Mouse (Mus musculus): ENCODE data around the gene Gimap1. TPM values are rescaled to one million over a fixed set of nuclear protein-coding genes. Genes with fewer than 3 reads are reported as not detected.

Gene Gimap1
- polyA plus RNA-seq, 1 experiment from 2014 or later, result 2.8 TPM

DNA sequence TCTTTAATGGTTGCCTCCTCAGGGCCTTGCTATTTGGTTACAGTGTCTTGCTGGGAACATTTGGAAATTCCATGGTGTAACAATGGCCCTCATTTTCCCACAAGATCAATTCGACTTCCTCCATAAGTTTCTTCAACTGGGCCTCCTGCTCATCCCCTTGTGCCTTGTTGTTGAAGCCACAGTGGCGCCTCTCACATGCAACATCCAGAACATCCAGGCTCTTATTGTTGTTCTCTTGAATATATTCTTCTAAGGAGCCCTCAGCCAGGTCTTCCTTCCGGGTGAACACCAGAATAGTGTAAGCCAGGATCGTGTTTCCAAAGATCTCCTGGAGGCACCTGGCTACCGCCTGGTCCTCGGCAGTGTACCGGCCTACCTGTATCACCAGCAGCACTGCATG is 36.7 kb upstream of the Gimap1 start:
- 90% methylated on average over 7 of the region's 7 CpGs for WGBS

DNA sequence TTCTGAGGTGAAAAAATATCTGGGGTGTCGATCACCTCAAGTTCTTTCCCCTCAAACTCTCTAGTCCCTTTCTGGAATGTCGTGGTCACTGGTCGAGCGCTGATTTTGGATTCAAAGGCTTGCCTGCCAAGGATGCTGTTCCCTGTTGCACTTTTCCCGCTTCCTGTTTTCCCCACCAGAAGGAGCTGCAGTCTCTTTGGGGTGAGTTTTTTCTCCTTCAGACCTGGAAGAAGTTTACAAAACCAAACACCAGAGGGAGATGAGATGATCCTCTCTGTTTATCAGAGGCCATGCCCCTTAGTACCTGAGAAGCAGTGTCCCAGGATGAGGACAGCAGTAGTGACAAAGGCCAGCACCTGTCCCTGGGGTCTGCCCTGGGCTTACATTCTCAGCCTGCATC is 36.3 kb upstream of the Gimap1 start:
- no peak for ATAC-seq (ENCODE audit: low read depth)
- no peaks in the 10 kb centered on the region for H3K27me3 ChIP-seq (ENCODE audit: control insufficient read depth, insufficient read depth, low read length)
- WGBS, result 85% methylated on average over 5 of the region's 5 CpGs
- no peak overlapping the region for H3K4me3 ChIP-seq (ENCODE audit: low read depth, low read length)
- H3K9ac ChIP-seq (replicated peaks; ENCODE audit: low read depth, low read length), result no peak overlapping the region
- no peak overlapping the region for H3K4me2 ChIP-seq (ENCODE audit: low read depth, low read length)
- H3K36me3 ChIP-seq (ENCODE audit: control insufficient read depth, insufficient read depth, low read length), result no peaks in the 10 kb centered on the region
- no peaks in the 10 kb centered on the region for H3K9me3 ChIP-seq (ENCODE audit: control insufficient read depth, low read length)
- H3K4me1 ChIP-seq (ENCODE audit: control insufficient read depth, insufficient read depth, low read length), result no peaks in the 10 kb centered on the region
- no peak overlapping the region for H3K27ac ChIP-seq (ENCODE audit: low read depth, low read length)

More for the DNA sequence above, 36.7 kb upstream of the Gimap1 start:
- Histone ChIP-seq H3K9me3 (ENCODE audit: control insufficient read depth, low read length) (no peaks in the 10 kb centered on the region), H3K4me2 (ENCODE audit: low read depth, low read length) (no peak overlapping the region), H3K27ac (ENCODE audit: low read depth, low read length) (no peak overlapping the region), H3K4me1 (ENCODE audit: control insufficient read depth, insufficient read depth, low read length) (no peaks in the 10 kb centered on the region), H3K9ac (replicated peaks; ENCODE audit: low read depth, low read length) (no peak overlapping the region), H3K27me3 (ENCODE audit: control insufficient read depth, insufficient read depth, low read length) (no peaks in the 10 kb centered on the region), H3K36me3 (ENCODE audit: control insufficient read depth, insufficient read depth, low read length) (no peaks in the 10 kb centered on the region), H3K4me3 (ENCODE audit: low read depth, low read length) (no peak overlapping the region)
- no peak for ATAC-seq (ENCODE audit: low read depth)

DNA sequence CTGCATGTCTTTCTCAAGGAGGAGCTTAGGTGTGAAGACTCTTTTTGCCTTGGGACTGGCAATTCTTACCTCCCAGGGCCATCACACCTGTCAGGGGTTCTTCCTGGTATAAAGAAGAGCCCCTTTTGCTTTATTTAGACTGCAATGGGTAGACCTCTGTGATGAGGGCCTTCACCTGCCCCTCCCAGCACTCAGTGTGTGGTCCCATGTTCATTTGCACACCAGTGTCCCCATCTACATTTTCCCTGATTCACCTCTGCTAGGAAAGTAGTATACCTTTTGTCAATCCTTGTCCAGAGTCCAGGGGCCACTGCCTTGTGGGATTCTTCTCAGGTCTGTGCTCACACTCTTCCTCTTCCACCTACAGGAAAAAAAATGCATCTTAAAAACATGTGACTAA is 34.7 kb upstream of the Gimap1 start:
- Histone ChIP-seq H3K4me1 (ENCODE audit: control insufficient read depth, insufficient read depth, low read length) (no peaks in the 10 kb centered on the region), H3K4me2 (ENCODE audit: low read depth, low read length) (no peak overlapping the region), H3K27me3 (ENCODE audit: control insufficient read depth, insufficient read depth, low read length) (no peaks in the 10 kb centered on the region), H3K27ac (ENCODE audit: low read depth, low read length) (no peak overlapping the region), H3K9me3 (ENCODE audit: control insufficient read depth, low read length) (no peaks in the 10 kb centered on the region), H3K9ac (replicated peaks; ENCODE audit: low read depth, low read length) (no peak overlapping the region), H3K4me3 (ENCODE audit: low read depth, low read length) (no peak overlapping the region), H3K36me3 (ENCODE audit: control insufficient read depth, insufficient read depth, low read length) (no peaks in the 10 kb centered on the region)
- no peak for ATAC-seq (ENCODE audit: low read depth)

DNA sequence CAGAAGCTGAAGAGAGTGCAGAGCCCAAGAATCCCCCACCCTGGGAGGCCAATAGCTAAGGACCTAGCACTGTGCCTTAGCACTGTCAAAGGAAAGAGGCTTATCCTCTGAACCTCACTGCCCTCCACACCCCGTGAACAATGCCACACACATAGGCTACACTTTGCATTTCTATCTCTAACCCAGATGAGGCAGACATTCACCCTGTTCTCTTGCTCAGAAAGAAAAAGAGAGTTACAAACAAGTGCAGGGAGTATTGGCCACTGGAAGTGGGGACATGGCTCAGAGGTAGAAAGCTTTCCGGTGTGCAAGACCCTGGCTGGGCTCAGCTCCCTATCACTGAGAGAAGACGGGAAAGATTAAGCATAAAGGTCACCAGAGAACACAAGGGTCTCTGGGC is 32.7 kb upstream of the Gimap1 start:
- H3K9ac ChIP-seq (replicated peaks; ENCODE audit: low read depth, low read length), result no peak overlapping the region
- H3K9me3 ChIP-seq (ENCODE audit: control insufficient read depth, low read length), result no peaks in the 10 kb centered on the region
- no peaks in the 10 kb centered on the region for H3K4me1 ChIP-seq (ENCODE audit: control insufficient read depth, insufficient read depth, low read length)
- no peaks in the 10 kb centered on the region for H3K27me3 ChIP-seq (ENCODE audit: control insufficient read depth, insufficient read depth, low read length)
- ATAC-seq (ENCODE audit: low read depth), result no peak
- H3K4me3 ChIP-seq (ENCODE audit: low read depth, low read length), result no peak overlapping the region
- H3K27ac ChIP-seq (ENCODE audit: low read depth, low read length), result no peak overlapping the region
- WGBS, result 68% methylated on average over 3 of the region's 3 CpGs
- no peak overlapping the region for H3K4me2 ChIP-seq (ENCODE audit: low read depth, low read length)
- no peaks in the 10 kb centered on the region for H3K36me3 ChIP-seq (ENCODE audit: control insufficient read depth, insufficient read depth, low read length)

DNA sequence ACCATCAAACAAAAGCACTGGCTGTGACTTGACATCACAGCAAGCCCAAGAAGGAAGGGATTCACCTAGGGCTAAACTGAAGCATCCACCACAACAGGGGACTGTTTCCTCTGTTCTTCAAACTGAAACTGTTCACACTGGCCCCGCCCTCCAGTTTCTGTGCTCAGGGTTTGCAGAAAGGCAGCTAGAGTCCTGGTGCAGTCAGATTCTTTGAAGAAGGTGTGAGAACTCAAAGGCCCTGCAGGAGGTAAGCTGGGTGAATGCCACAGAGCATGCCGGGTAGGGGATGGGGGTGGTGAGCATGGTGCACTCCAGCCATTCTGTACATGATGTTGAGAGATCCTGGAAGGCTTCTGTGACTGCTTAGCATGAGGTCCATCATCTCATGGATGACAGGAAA is 20.4 kb upstream of the Gimap1 start, which contains the start of the genes Gm28053 and Gimap7:
Gm28053 (plus strand) TSS at position 153 of the 400 bp plus-strand sequence.
Gimap7 (plus strand) TSS at position 167 of the 400 bp plus-strand sequence.
- no peak for ATAC-seq (ENCODE audit: low read depth)
- H3K27me3 ChIP-seq (ENCODE audit: control insufficient read depth, insufficient read depth, low read length), result no peaks in the 10 kb centered on the region
- H3K4me3 ChIP-seq (ENCODE audit: low read depth, low read length), result no peak within 1 kb of the TSS
- H3K9ac ChIP-seq (replicated peaks; ENCODE audit: low read depth, low read length), result no peak within 1 kb of the TSS
- WGBS, result 58% methylated on average over 2 of the region's 2 CpGs
- no peaks in the 10 kb centered on the region for H3K36me3 ChIP-seq (ENCODE audit: control insufficient read depth, insufficient read depth, low read length)
- H3K9me3 ChIP-seq (ENCODE audit: control insufficient read depth, low read length), result no peaks in the 10 kb centered on the region
- no peak within 1 kb of the TSS for H3K4me2 ChIP-seq (ENCODE audit: low read depth, low read length)
- H3K27ac ChIP-seq (ENCODE audit: low read depth, low read length), result no peak within 1 kb of the TSS
- no peaks in the 10 kb centered on the region for H3K4me1 ChIP-seq (ENCODE audit: control insufficient read depth, insufficient read depth, low read length)

DNA sequence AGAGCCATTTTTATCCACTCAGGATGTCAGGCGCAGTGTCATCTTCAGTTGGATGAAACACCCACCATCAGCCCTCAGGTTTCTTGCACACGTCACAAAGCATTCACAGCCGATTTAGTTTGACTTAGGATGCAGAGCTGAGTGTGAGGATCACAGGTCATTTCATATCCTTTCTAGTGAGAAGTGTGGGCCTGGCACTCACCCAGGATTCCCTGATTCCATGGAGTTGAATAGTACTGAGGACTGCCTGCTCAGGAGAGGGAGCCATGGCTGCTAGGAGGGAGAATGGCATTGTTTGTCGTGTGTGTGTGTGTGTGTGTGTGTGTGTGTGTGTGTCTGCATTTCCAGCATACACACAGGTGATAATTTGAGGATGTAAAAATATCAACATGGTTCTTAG is 18.5 kb upstream of the Gimap1 start:
- Histone ChIP-seq H3K4me3 (ENCODE audit: low read depth, low read length) (no peak overlapping the region), H3K9ac (replicated peaks; ENCODE audit: low read depth, low read length) (no peak overlapping the region), H3K27me3 (ENCODE audit: control insufficient read depth, insufficient read depth, low read length) (no peaks in the 10 kb centered on the region), H3K9me3 (ENCODE audit: control insufficient read depth, low read length) (no peaks in the 10 kb centered on the region), H3K4me1 (ENCODE audit: control insufficient read depth, insufficient read depth, low read length) (no peaks in the 10 kb centered on the region), H3K4me2 (ENCODE audit: low read depth, low read length) (no peak overlapping the region), H3K27ac (ENCODE audit: low read depth, low read length) (no peak overlapping the region), H3K36me3 (ENCODE audit: control insufficient read depth, insufficient read depth, low read length) (no peaks in the 10 kb centered on the region)
- no peak for ATAC-seq (ENCODE audit: low read depth)
- 84% methylated on average over 4 of the region's 4 CpGs for WGBS

DNA sequence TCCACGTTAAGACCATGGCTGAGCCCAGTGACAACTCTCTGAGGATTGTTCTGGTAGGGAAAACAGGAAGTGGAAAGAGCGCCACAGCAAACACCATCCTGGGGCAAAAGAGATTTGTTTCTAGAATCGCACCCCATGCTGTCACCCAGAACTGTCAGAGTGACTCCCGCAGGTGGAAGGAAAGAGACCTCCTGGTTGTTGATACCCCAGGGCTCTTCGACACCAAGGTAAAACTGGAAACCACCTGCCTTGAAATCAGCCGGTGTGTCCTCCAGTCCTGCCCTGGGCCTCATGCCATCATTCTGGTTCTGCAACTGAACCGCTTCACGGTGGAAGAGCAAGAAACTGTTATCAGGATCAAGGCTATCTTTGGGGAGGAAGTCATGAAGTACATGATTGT is 15.4 kb upstream of the Gimap1 start:
- WGBS, result 91% methylated on average over 8 of the region's 8 CpGs
- Histone ChIP-seq H3K36me3 (ENCODE audit: control insufficient read depth, insufficient read depth, low read length) (no peaks in the 10 kb centered on the region), H3K4me1 (ENCODE audit: control insufficient read depth, insufficient read depth, low read length) (no peaks in the 10 kb centered on the region), H3K4me3 (ENCODE audit: low read depth, low read length) (no peak overlapping the region), H3K4me2 (ENCODE audit: low read depth, low read length) (no peak overlapping the region), H3K27me3 (ENCODE audit: control insufficient read depth, insufficient read depth, low read length) (no peaks in the 10 kb centered on the region), H3K27ac (ENCODE audit: low read depth, low read length) (no peak overlapping the region), H3K9me3 (ENCODE audit: control insufficient read depth, low read length) (no peaks in the 10 kb centered on the region), H3K9ac (replicated peaks; ENCODE audit: low read depth, low read length) (no peak overlapping the region)
- no peak for ATAC-seq (ENCODE audit: low read depth)

DNA sequence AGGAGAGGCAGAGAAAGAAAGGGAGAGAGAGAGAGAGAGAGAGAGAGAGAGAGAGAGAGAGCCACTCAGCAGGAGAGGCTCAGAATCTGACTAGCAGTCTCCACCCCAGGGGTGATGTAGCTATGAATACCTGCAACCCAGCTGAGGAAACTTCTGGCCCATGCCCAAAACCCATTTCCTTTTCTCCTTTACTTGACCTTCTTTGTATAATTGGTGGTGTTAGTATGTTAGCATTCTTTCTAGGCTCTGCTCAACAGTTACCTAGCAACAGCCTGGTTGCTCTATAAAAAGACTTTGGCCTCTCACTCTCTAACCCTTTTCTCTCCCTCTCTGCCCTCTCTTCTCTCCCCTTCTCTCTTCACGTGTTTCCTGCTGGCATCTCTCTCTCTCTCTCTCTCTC is 13.4 kb upstream of the Gimap1 start:
- H3K4me1 ChIP-seq (ENCODE audit: control insufficient read depth, insufficient read depth, low read length), result no peaks in the 10 kb centered on the region
- 0 out of 2 replicates have a peak, but pooled peaks have one; percentile 21 for ATAC-seq (ENCODE audit: low read depth)
- no peak overlapping the region for H3K27ac ChIP-seq (ENCODE audit: low read depth, low read length)
- H3K36me3 ChIP-seq (ENCODE audit: control insufficient read depth, insufficient read depth, low read length), result no peaks in the 10 kb centered on the region
- no peak overlapping the region for H3K4me3 ChIP-seq (ENCODE audit: low read depth, low read length)
- H3K27me3 ChIP-seq (ENCODE audit: control insufficient read depth, insufficient read depth, low read length), result no peaks in the 10 kb centered on the region
- no peak overlapping the region for H3K4me2 ChIP-seq (ENCODE audit: low read depth, low read length)
- H3K9ac ChIP-seq (replicated peaks; ENCODE audit: low read depth, low read length), result no peak overlapping the region
- 0% methylated on average over 1 of the region's 1 CpGs for WGBS
- no peaks in the 10 kb centered on the region for H3K9me3 ChIP-seq (ENCODE audit: control insufficient read depth, low read length)

DNA sequence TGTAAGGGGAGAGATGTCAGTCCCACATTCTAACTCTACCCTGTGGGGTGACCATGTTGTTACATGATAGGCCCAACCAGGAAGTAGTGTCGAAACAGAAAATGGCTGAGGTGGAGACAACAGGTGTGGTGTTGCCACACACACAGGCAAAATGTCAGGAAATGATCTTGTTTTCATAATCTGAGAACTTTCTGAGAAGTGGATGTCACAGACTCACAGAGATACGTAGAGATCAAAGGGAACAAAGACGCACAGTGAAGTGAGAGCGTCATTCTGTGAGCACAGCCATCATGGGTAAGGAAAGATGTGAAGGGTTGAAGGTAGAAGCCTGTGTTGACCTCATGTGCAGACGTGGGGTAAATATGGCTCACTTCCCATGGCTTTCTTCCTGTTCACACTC is 11.1 kb upstream of the Gimap1 start:
- Histone ChIP-seq H3K9me3 (ENCODE audit: control insufficient read depth, low read length) (no peaks in the 10 kb centered on the region), H3K27me3 (ENCODE audit: control insufficient read depth, insufficient read depth, low read length) (no peaks in the 10 kb centered on the region), H3K36me3 (ENCODE audit: control insufficient read depth, insufficient read depth, low read length) (no peaks in the 10 kb centered on the region), H3K4me2 (ENCODE audit: low read depth, low read length) (no peak overlapping the region), H3K4me3 (ENCODE audit: low read depth, low read length) (no peak overlapping the region), H3K27ac (ENCODE audit: low read depth, low read length) (no peak overlapping the region), H3K9ac (replicated peaks; ENCODE audit: low read depth, low read length) (no peak overlapping the region), H3K4me1 (ENCODE audit: control insufficient read depth, insufficient read depth, low read length) (no peaks in the 10 kb centered on the region)
- ATAC-seq (ENCODE audit: low read depth), result no peak
- WGBS, result 92% methylated on average over 5 of the region's 5 CpGs

DNA sequence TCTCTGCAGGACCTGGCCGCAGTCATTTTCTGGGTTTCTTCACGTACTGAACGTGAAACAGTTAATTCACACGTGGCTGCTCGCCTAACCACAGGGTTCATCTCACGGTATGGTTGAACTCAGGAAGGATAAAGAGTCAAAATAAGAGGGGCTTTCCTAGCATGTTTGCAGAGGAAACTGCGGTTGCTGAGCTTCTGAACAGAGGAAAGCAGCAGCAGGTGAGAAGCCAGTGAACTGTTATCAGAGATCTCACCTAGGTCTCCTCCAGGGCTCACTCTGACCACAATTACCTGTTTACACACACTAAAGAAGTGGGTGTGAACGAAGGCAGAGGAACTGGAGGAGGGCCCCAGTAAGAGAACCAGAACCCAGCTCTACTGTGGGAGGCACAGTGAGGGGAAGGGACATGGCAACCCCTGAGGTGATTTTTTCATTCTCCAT is 6.0 kb upstream of the Gimap1 start:
- WGBS, result 66% methylated on average over 8 of the region's 8 CpGs
- Histone ChIP-seq H3K27ac (ENCODE audit: low read depth, low read length) (no peak overlapping the region), H3K9me3 (ENCODE audit: control insufficient read depth, low read length) (no peaks in the 10 kb centered on the region), H3K4me2 (ENCODE audit: low read depth, low read length) (no peak overlapping the region), H3K4me1 (ENCODE audit: control insufficient read depth, insufficient read depth, low read length) (no peaks in the 10 kb centered on the region), H3K9ac (replicated peaks; ENCODE audit: low read depth, low read length) (no peak overlapping the region), H3K36me3 (ENCODE audit: control insufficient read depth, insufficient read depth, low read length) (no peaks in the 10 kb centered on the region), H3K4me3 (ENCODE audit: low read depth, low read length) (no peak overlapping the region), H3K27me3 (ENCODE audit: control insufficient read depth, insufficient read depth, low read length) (no peaks in the 10 kb centered on the region)
- no peak for ATAC-seq (ENCODE audit: low read depth)
